Mouse (Mus musculus) left cerebral cortex, adult 9 months (tissue): ENCODE results near the gene Dnah1.
A peak's percentile ranks its signal among the peaks of the same experiment; 100 is the strongest.

ENCODE experiments used
- DNase-seq, 2 experiments: peaks; one replicate each; pipeline ENCODE4 v3.0.0; 2022; ENCODE audit warnings: low spot score in 2 of 2

Gene Dnah1

GRCm38 (mm10) chr14:31233996-31234591 lies 89.6 kb downstream of the Dnah1 start:
- peak in 1 of 2 experiments; percentile 88 for DNase-seq

- no peak for DNase-seq
These were observed 90.4 kb downstream of the Dnah1 start for GRCm38 (mm10) chr14:31233070-31233995.

DNA sequence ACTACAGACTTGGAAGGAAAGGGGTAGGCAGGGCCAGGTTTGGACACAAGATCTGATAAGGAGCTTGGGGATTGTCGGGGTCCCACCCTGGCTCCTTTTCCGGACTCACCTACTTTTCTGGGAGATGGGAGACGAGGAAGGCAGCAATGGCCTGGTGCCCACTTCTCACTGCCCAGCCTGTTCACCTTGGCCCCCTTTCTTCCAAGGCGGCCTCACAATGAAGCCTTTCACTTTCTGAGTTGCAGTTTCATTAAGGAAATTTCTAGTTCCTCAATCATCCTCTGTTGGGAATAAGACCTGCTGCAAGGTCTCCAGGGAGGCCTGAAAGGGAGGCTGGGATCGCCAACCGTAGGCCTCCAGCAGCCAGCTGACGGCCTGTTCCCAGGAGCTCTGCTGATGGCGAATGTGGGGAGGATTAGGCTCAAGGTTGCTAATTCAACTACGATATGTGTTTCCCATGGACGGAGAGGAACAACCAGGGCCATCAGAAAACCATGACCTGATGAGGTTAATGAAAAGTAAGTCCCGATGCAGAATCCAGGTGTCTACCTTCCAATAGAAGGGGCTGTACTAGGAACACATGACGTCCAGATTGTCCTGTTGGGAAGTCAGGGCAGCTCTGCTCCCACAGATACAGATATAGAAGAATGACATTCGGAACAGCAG lies 91.2 kb downstream of the Dnah1 start:
- no peak for DNase-seq

- no peak for DNase-seq
These were observed 93.3 kb downstream of the Dnah1 start for GRCm38 (mm10) chr14:31230442-31230841.

- DNase-seq, result no peak
These were observed 95.5 kb downstream of the Dnah1 start for GRCm38 (mm10) chr14:31228234-31228633.

- peak in 1 of 2 experiments; percentile 61 for DNase-seq
These were observed 96.7 kb downstream of the Dnah1 start for GRCm38 (mm10) chr14:31226978-31227377.

DNA sequence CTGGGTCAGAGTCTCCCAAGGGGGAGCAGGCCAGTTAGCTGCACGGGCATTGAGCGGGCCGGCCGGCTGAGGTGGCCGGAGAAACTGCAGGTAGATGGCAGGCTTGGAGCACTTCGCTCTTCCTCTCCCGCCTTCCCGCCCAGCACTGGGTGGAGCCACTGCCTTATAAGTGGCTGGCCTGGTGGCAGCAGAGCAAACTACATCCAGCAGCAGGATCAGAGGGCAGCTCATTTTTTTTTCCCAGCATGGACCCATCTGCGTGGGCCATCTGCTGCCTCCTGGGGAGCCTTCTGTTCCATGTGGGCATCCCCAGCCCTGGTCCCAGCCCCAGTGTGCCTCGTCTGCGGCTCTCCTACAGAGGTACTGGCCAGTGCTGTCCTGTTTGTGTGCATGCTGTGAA lies 106.0 kb downstream of the Dnah1 start, which contains the start of gene Sema3g:
Gene Sema3g, plus strand, starts transcription at position 195 of the 400 bp plus-strand sequence.
- no peak for DNase-seq

GRCm38 (mm10) chr14:31216846-31217245 lies 106.8 kb downstream of the Dnah1 start, which contains the start of gene Nisch:
Gene Nisch (minus strand): TSS chr14:31216946.
- no peak for DNase-seq

DNA sequence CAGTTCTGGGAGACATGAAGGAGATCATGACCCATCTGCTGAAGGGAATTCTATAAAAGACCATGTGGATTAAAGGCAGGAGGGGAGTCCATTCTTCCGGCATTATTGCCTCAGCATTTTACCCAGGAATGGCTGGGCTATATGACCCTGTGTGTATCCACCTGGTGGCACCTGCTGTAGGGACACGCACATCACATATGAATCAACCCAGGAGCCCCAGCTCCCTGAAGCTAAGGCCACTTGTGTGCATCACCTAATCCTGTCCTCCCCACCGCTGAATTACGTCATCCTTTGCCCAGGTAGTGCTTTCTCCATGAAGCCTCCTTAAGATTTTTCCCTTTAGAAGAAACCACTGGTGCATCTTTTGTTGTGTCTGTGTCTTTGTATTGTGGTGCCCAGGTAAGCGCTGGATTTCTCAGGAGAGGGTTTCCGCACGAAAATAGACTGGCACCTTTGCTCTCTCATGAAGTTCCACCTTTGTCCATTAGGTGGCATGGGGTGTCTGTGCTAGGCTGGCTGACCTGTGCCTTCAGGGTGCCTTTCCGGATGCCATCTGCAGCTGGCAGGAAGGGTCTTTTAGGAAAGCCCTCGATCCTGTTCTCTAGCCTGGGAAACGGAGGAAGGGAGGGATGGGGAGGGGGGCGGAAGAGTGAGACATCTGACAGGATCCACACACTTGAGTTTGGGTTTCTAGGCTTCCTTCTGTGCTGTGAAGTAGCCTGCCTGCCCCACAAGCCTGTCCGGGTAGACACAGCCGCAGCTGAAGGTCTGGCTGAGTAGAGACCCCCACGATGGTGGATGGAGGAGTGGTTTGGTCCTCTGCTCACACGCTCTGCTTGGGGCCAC lies 108.3 kb downstream of the Dnah1 start:
- peak in 1 of 2 experiments; percentile 67 for DNase-seq

- DNase-seq, result no peak
These were observed 109.0 kb downstream of the Dnah1 start for GRCm38 (mm10) chr14:31214684-31215083.

DNA sequence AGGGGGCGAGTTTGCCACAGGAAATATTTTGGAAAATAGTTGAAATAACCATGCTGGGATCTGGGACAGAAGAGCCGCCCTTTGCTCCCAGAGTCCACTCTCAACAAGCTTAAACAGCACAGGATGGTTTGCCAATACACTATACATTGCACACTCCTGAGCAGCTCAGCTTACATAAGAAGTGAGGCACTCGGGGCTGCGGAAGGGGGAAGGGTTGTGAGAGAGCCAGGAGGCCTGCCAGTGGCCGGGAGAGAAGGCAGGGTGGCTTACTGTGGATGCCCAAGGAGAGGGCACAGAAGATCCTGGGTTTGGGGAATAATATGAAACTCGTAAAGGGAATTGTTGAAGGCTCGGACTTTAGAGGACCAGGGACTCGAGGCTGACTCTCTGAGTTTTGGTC lies 109.8 kb downstream of the Dnah1 start:
- DNase-seq, result no peak

DNA sequence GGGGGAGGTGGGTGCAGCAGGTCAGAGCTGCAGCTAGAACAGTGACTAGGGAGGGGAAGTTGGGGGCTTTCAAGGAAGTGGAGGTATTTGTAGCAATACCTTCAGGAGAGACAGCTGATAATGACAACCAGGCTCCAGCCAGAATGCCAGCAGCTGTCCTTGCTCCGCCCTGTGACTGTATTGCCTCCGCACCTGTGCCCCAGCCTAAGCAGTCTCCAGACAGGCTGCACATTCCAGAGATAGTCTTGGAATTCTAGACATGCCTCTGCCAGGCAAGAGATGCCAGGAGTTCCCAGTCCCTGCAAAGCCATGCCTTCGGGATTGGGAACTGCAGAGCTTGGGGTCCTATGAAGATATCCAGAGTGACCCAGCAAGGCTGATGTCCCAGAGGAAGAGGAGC lies 111.2 kb downstream of the Dnah1 start:
- DNase-seq, result no peak

- no peak for DNase-seq
These were observed 111.8 kb downstream of the Dnah1 start for GRCm38 (mm10) chr14:31211854-31212253.
